Mouse (Mus musculus) stomach, postnatal 0 days (tissue): ENCODE measurements around the gene Slc17a8. TPM values are rescaled to one million over a fixed set of nuclear protein-coding genes. Genes with fewer than 3 reads are reported as not detected.

Experiments used
- ATAC-seq: fragments of 200-750 bp; cut with Nextera tagmentation; 2 replicates; pipeline ENCODE4 v1.8.0; 2017; ENCODE audit not compliant: low FRiP score, low TSS enrichment
- DNase-seq: peaks from one replicate; pipeline ENCODE4 v3.0.0-alpha.2; 2016; ENCODE audit warnings: low spot score
- H3K27ac ChIP-seq: fragments of 300-500 bp; sonication (generic); replicated peaks from 2 replicates; pipeline ENCODE4 v1.5.1; 2014; ENCODE audit warnings: mild to moderate bottlenecking, control low read depth
- H3K27me3 ChIP-seq: fragments of 300-500 bp; sonication (generic); 2 replicates; pipeline ENCODE4 v1.6.1; 2014; ENCODE audit warnings: low read length; ENCODE audit not compliant: control insufficient read depth, insufficient read depth
- H3K36me3 ChIP-seq: fragments of 300-500 bp; sonication (generic); 2 replicates; pipeline ENCODE4 v1.6.1; 2014; ENCODE audit warnings: low read length, mixed read lengths; ENCODE audit not compliant: control insufficient read depth, insufficient read depth
- H3K4me1 ChIP-seq: fragments of 300-500 bp; sonication (generic); replicated peaks from 2 replicates; pipeline ENCODE4 v1.6.1; 2014; ENCODE audit warnings: antibody characterized with exemption; ENCODE audit not compliant: control insufficient read depth, insufficient read depth
- H3K4me2 ChIP-seq: fragments of 300-500 bp; sonication (generic); replicated peaks from 2 replicates; pipeline ENCODE4 v1.6.1; 2014; ENCODE audit warnings: low read depth, mild to moderate bottlenecking, control low read depth, moderate library complexity
- H3K4me3 ChIP-seq: fragments of 300-500 bp; sonication (generic); 2 replicates; pipeline ENCODE4 v1.5.1; 2014; ENCODE audit warnings: low read depth, low read length, control low read depth
- H3K9ac ChIP-seq: fragments of 300-500 bp; sonication (generic); 2 replicates; pipeline ENCODE4 v1.6.1; 2014; ENCODE audit warnings: mild to moderate bottlenecking, low read length, control low read depth, mixed read lengths
- H3K9me3 ChIP-seq: fragments of 300-500 bp; sonication (generic); 2 replicates; pipeline ENCODE4 v1.6.1; 2016; ENCODE audit warnings: low read length; ENCODE audit not compliant: control insufficient read depth
- CTCF ChIP-seq: IDR thresholded peaks from 2 replicates; pipeline ENCODE4 v1.5.1; 2016; ENCODE audit warnings: antibody characterized with exemption, low read depth, mild to moderate bottlenecking, moderate library complexity
- EP300 ChIP-seq: optimal IDR thresholded peaks from 2 replicates; pipeline ENCODE3; 2016; ENCODE audit warnings: antibody characterized with exemption
- WGBS: fragments of 180-500 bp; shearing (Covaris S2); extraction: QIAGEN DNeasy Blood & Tissue Kit; methylation state at CpG from one replicate; pipeline ENCODE4 v1.1.7; 2014; 5-methylcytosine and 5-hydroxymethylcytosine counted together
- polyA plus RNA-seq: library from polyadenylated mRNA; unstranded; fragments of >200 nt; fragmentation: Nextera tagmentation; extraction: Ambion mirVana; gene quantifications from 2 replicates; pipeline ENCODE4 v1.2.1, GENCODE M21; 2015

Gene Slc17a8
- polyA plus RNA-seq, 1 experiment from 2014 or later = not detected

DNA sequence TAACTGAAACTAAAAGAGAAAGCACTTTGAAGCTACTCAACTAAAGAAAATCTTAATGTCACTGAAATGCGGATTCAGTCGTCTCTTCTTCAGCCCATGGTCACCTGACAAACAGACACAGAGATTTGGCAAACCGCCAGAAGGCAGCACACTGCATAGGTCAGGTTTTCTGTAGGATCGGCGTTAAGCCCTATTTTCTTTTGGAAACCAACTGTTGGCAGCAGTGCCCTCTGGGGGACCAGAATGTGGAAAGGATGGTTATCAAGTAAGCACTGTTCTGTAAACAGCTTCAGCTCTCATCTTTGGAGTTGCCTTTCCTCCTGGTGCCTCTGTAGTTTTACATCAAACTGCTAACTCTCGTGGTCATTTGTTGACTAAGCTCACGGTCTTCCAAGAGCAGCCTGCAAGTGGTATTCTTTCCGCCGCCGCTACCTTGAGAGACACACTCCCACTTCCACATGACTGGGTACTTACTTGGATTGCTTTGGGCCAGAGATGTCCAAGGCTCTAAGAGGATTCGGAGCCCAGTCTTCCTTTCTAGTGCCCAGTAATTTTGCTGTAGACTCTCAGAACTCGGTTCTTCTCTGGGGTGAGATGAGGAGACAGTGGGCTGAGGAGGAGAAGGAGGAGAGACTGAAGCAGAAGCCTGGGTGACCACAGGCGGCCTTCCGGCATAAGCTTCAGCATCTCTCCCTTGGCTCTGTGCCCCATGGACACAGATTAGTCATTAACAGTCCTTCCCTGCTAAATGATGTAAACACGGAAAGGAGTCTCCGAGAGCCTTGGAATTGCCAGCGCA is 87.9 kb downstream of the Slc17a8 start, which contains the start of gene Nr1h4:
Gene Nr1h4, minus strand, starts transcription at position 657 of the 799 bp plus-strand sequence.
- WGBS = 53% methylated on average over 17 of the region's 17 CpGs
- H3K27ac ChIP-seq = peak within 1 kb of the TSS; percentile 58; the same call in 1 of the 2 replicates
- ATAC-seq (peak; percentile 65), DNase-seq (peak; percentile 49)
- peak within 1 kb of the TSS; percentile 25 for H3K4me2 ChIP-seq
- no peak for TF ChIP-seq CTCF
- TF ChIP-seq EP300 = no peak
- H3K36me3 ChIP-seq = no peaks in the 10 kb centered on the region
- H3K9ac ChIP-seq = peak within 1 kb of the TSS; percentile 2; the same call in 1 of the 2 replicates
- H3K27me3 ChIP-seq = no peaks in the 10 kb centered on the region
- no peak within 1 kb of the TSS for H3K4me3 ChIP-seq
- H3K4me1 ChIP-seq = no peaks in the 10 kb centered on the region
- no peaks in the 10 kb centered on the region for H3K9me3 ChIP-seq

DNA sequence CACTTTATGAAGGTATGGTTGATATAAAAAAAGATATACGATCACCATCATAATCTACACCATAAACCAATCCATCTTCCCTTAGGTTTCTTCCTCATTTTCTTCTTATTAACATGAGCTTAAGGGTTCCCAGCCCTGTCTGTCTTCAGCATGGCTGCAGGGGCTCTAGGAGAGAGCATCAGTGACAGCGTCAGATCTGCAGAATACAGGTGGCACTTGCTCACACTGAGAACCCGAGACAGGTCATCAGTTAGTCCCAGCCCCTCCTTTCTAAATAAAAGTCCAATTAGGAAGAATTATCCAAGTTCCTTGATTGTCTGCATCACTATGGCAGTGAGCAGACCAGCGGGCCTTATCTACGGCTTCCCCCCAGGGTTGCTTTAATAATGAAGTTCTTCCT is 88.6 kb downstream of the Slc17a8 start:
- no peak overlapping the region for H3K4me2 ChIP-seq
- no peak overlapping the region for H3K27ac ChIP-seq
- H3K36me3 ChIP-seq = no peaks in the 10 kb centered on the region
- H3K4me3 ChIP-seq = no peak overlapping the region
- 81% methylated on average over 5 of the region's 5 CpGs for WGBS
- ATAC-seq (no peak), DNase-seq (no peak)
- TF ChIP-seq EP300 (no peak), CTCF (no peak)
- H3K27me3 ChIP-seq = no peaks in the 10 kb centered on the region
- no peak overlapping the region for H3K9ac ChIP-seq
- H3K9me3 ChIP-seq = no peaks in the 10 kb centered on the region
- no peaks in the 10 kb centered on the region for H3K4me1 ChIP-seq

DNA sequence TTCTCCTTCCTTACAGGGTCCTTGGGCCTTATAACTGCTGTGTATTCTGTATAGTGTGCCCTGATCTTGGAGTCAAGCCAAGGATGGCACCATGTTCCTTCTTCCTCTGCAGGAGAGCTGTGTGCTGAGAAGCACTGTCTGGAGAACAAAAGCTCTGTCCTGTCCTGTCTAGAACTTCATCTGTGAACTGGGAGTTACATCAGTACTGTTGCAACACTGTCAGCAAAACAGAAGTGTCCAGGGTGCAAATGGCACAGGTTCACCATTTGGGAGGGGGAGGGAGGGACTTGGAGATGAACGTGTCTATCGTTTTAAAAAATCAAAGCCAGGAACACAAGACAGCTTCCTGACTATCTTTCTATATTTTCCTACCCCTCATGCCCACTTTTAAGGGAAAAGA is 89.1 kb downstream of the Slc17a8 start:
- H3K4me2 ChIP-seq = no peak overlapping the region
- DNase-seq (no peak), ATAC-seq (no peak)
- no peaks in the 10 kb centered on the region for H3K36me3 ChIP-seq
- no peaks in the 10 kb centered on the region for H3K4me1 ChIP-seq
- H3K27me3 ChIP-seq = no peaks in the 10 kb centered on the region
- WGBS = 80% methylated on average over 2 of the region's 2 CpGs
- no peak for TF ChIP-seq CTCF
- no peak for TF ChIP-seq EP300
- no peak overlapping the region for H3K27ac ChIP-seq
- no peak overlapping the region for H3K9ac ChIP-seq
- H3K4me3 ChIP-seq = no peak overlapping the region
- no peaks in the 10 kb centered on the region for H3K9me3 ChIP-seq

DNA sequence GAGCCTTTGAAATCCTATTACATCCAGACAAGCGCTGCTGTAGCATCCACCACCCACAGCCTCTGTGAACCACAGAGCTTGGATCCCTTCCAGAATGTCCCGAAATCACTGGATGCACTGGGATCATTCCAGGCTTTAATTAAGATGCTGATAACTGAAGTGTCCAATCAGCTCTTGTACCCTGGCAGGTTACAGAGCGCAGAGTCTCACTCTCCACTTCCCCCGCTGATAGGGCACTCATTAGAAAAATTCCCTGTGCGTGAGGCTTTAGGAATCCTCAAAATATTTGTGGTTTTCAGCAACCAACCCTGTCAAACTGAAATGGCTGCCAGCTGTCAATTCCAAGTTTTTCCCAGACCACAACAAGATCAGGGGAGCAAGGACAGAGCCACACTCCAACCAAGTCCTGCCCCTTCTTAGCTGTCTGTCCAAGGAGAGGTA is 89.8 kb downstream of the Slc17a8 start:
- Histone ChIP-seq H3K9ac (no peak overlapping the region), H3K36me3 (no peaks in the 10 kb centered on the region), H3K9me3 (no peaks in the 10 kb centered on the region), H3K4me3 (no peak overlapping the region), H3K4me2 (no peak overlapping the region), H3K4me1 (no peaks in the 10 kb centered on the region), H3K27me3 (no peaks in the 10 kb centered on the region), H3K27ac (no peak overlapping the region)
- DNase-seq (no peak), ATAC-seq (no peak)
- 54% methylated on average over 5 of the region's 5 CpGs for WGBS
- TF ChIP-seq EP300 (no peak), CTCF (no peak)

DNA sequence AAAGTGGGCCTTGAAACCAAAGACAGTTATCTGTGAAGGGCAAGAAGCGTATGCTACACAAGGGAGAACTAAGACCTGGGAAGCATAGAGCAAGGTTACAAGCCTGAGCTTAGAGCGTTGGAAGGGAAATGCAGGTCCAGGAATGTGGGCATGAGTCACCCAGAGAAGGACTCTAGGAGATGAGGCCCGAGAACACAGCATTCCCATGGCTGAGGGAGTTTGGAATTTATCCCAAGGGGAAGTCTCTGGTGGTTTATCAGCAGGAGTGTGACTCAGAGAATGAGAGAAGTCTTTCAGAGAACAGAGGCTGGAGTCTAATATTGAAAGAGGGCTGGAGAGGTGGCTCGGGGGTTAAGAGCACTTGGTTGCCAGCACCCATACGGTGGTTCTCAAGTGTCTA is 94.0 kb downstream of the Slc17a8 start:
- no peak overlapping the region for H3K9ac ChIP-seq
- H3K4me1 ChIP-seq = no peaks in the 10 kb centered on the region
- peak; percentile 26 for DNase-seq
- TF ChIP-seq EP300 (no peak), CTCF (no peak)
- peak; percentile 84 for ATAC-seq
- no peaks in the 10 kb centered on the region for H3K36me3 ChIP-seq
- no peak overlapping the region for H3K4me3 ChIP-seq
- no peak overlapping the region for H3K27ac ChIP-seq
- H3K27me3 ChIP-seq = no peaks in the 10 kb centered on the region
- no peaks in the 10 kb centered on the region for H3K9me3 ChIP-seq
- H3K4me2 ChIP-seq = no peak overlapping the region
- WGBS = 56% methylated on average over 5 of the region's 5 CpGs

- Histone ChIP-seq H3K36me3 (no peaks in the 10 kb centered on the region), H3K9ac (no peak overlapping the region), H3K4me3 (no peak overlapping the region), H3K27me3 (no peaks in the 10 kb centered on the region), H3K4me2 (no peak overlapping the region), H3K4me1 (no peaks in the 10 kb centered on the region), H3K9me3 (no peaks in the 10 kb centered on the region), H3K27ac (no peak overlapping the region)
- TF ChIP-seq EP300 = no peak
- no peak for TF ChIP-seq CTCF
- WGBS = 34% methylated on average over 2 of the region's 2 CpGs
- no peak for DNase-seq
- no peak for ATAC-seq
Observed at GRCm38 (mm10) chr10:89525823-89526222, 95.2 kb downstream of the Slc17a8 start.

Other genes with a start within 250 kb of the Slc17a8 start
- 5.4 and 6.4 TPM in 2 replicates for gene Gas2l3, start 177.3 kb downstream of the Slc17a8 start, polyA plus RNA-seq
- 10.5 and 11.5 TPM in 2 replicates for gene Nr1h4, start 87.7 kb downstream of the Slc17a8 start, polyA plus RNA-seq
- 5.0 and 5.3 TPM in 2 replicates for gene Scyl2, start 65.0 kb upstream of the Slc17a8 start, polyA plus RNA-seq
- gene Actr6, start 111.0 kb upstream of the Slc17a8 start, polyA plus RNA-seq = 17.1 TPM in 2 replicates
- 13.3 TPM in 2 replicates for gene Uhrf1bp1l, start 123.7 kb upstream of the Slc17a8 start, polyA plus RNA-seq